Mouse (Mus musculus) stomach, embryonic 14.5 days (tissue): Measurements from ENCODE around the gene Gm17509. TPM values are rescaled to one million over a fixed set of nuclear protein-coding genes. Genes with fewer than 3 reads are reported as not detected.

ENCODE experiments used
- ATAC-seq: fragments of 200-750 bp; cut with Nextera tagmentation; 2 replicates; pipeline ENCODE4 v1.8.0; 2017; ENCODE audit warnings: low read depth, moderate TSS enrichment; ENCODE audit not compliant: insufficient number of reproducible peaks, insufficient read depth, low FRiP score
- H3K27ac ChIP-seq: fragments of 300-500 bp; sonication (generic); 2 replicates; pipeline ENCODE4 v1.5.1; 2014; ENCODE audit warnings: mild to moderate bottlenecking, low read length, moderate library complexity, mixed read lengths
- H3K27me3 ChIP-seq: fragments of 300-500 bp; sonication (generic); 2 replicates; pipeline ENCODE4 v1.6.1; 2014; ENCODE audit warnings: low read length, control low read depth, mixed read lengths; ENCODE audit not compliant: control insufficient read depth, insufficient read depth
- H3K36me3 ChIP-seq: fragments of 300-500 bp; sonication (generic); 2 replicates; pipeline ENCODE4 v1.6.1; 2014; ENCODE audit warnings: mild to moderate bottlenecking, control low read depth, low read length, moderate library complexity, mixed read lengths; ENCODE audit not compliant: control insufficient read depth, insufficient read depth
- H3K4me1 ChIP-seq: fragments of 300-500 bp; sonication (generic); 2 replicates; pipeline ENCODE4 v1.6.1; 2014; ENCODE audit warnings: low read length, control low read depth, mixed read lengths; ENCODE audit not compliant: control insufficient read depth, insufficient read depth
- H3K4me2 ChIP-seq: fragments of 300-500 bp; sonication (generic); replicated peaks from 2 replicates; pipeline ENCODE4 v1.6.1; 2014; ENCODE audit warnings: low read depth, low read length, control low read depth
- H3K4me3 ChIP-seq: fragments of 300-500 bp; sonication (generic); 2 replicates; pipeline ENCODE4 v1.5.1; 2014; ENCODE audit warnings: low read depth, low read length, control low read depth
- H3K9ac ChIP-seq: fragments of 300-500 bp; sonication (generic); replicated peaks from 2 replicates; pipeline ENCODE4 v1.6.1; 2014; ENCODE audit warnings: low read depth, mild to moderate bottlenecking, control low read depth, low read length, moderate library complexity, mixed read lengths
- H3K9me3 ChIP-seq: fragments of 300-500 bp; sonication (generic); 2 replicates; pipeline ENCODE4 v1.6.1; 2016; ENCODE audit warnings: low read depth, low read length, control low read depth; ENCODE audit not compliant: control insufficient read depth
- WGBS: fragments of 180-500 bp; shearing (Covaris S2); extraction: QIAGEN DNeasy Blood & Tissue Kit; methylation state at CpG from one replicate; pipeline ENCODE4 v1.1.7; 2014; 5-methylcytosine and 5-hydroxymethylcytosine counted together
- polyA plus RNA-seq: library from polyadenylated mRNA; unstranded; fragments of >200 nt; fragmentation: Nextera tagmentation; extraction: Ambion mirVana; gene quantifications from 2 replicates; pipeline ENCODE4 v1.2.1, GENCODE M21; 2014

Gm17509 gene
- polyA plus RNA-seq = 0.22 TPM in 1 of 2 replicates, not detected in the other

DNA sequence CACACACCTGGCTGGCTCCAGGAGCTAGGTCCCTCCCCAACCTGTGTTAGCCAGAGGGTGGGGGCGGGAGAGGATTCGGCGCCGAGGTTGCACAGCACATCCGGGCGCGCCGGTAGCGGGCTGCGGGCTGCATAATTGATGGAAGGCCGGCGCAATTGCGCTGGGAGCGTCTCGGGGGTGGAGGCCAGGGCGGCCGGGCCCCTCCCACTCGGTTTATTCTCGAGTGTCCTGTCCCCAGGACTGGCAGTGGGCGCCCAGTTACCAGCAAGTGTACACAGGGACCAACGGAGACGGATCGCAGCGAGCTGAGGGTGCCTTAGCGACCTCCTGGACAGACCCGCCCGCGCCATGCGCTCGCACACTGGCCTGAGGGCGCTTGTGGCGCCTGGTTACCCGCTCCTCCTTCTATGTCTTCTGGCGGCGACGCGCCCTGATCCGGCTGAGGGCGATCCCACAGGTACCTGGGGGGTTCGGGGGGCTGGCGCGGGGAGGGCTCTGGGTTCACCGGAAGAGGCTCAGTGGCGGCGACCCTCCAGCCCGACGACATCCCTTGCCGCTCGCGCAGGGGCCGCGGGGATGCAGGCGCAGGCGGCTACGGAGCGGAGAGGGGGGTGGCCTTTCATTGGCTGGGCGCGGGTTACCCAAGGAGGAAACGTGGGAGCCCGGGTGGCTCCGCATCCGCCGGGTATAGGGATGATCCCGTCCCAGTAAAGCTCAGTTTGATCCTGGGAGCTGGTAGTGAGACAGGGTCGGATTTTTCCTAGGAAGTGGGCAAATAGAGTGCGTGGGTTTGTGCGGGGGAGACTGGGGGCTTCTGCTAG is at the start of gene Gm17509:
TSS of gene Gm17509 (minus strand) at position 575 of the 821 bp plus-strand sequence.
- no peak within 1 kb of the TSS for H3K27ac ChIP-seq

DNA sequence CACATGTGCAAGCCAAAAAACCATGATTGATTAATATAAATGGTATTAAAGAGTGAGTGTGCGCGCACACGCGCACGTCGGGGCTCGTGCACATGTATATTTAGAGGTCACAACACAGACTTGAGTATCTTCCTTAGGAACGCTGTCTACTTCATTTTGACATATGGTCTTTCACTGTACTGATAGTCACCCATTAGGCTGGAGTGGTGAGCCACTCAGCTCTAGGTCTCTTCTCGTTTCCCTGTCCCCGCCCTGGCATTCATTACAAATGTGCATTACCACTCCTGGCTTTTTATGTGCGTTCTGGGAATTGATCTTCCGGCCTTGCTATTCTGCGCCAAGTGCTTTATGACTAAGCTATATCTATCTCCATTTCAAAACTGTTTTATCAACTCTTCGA is 47.1 kb upstream of the Gm17509 start:
- Histone ChIP-seq H3K9me3 (no peaks in the 10 kb centered on the region), H3K4me1 (no peaks in the 10 kb centered on the region), H3K4me3 (no peak overlapping the region), H3K4me2 (no peak overlapping the region), H3K9ac (no peak overlapping the region), H3K36me3 (no peaks in the 10 kb centered on the region), H3K27ac (no peak overlapping the region), H3K27me3 (no peaks in the 10 kb centered on the region)
- ATAC-seq = no peak
- 91% methylated on average over 14 of the region's 14 CpGs for WGBS

More for the DNA sequence above, at the start of gene Gm17509:
- Histone ChIP-seq H3K9me3 (no peaks in the 10 kb centered on the region), H3K9ac (peak within 1 kb of the TSS; percentile 32), H3K27me3 (0 out of 2 replicates have a peak, but pooled peaks cover 2% of the 10 kb centered on the region), H3K4me3 (peak within 1 kb of the TSS; percentile 76), H3K4me1 (no peaks in the 10 kb centered on the region), H3K4me2 (peak within 1 kb of the TSS; percentile 87), H3K36me3 (no peaks in the 10 kb centered on the region)
- WGBS = under 1% methylated on average over 67 of the region's 67 CpGs
- ATAC-seq = peak; percentile 77

DNA sequence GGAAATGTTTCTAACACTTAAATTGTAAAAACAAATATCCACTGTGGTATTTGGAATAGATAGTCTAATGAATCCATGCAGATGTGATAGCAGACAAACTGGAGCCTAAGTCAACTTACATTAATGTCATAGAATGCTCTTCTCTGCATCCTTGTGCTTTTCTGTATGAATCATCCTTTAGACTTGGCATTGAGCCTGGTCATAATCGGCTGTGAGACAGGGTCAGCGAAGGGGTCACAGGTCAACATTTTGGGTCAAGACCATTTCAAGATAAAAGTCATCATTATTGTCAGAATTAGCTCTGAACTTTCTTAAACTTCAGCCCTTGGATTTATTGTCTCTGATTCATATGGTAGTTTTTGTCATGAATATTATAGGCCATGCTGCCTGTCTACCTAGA is 45.3 kb upstream of the Gm17509 start:
- H3K4me1 ChIP-seq = no peaks in the 10 kb centered on the region
- ATAC-seq = no peak
- 65% methylated on average over 2 of the region's 2 CpGs for WGBS

DNA sequence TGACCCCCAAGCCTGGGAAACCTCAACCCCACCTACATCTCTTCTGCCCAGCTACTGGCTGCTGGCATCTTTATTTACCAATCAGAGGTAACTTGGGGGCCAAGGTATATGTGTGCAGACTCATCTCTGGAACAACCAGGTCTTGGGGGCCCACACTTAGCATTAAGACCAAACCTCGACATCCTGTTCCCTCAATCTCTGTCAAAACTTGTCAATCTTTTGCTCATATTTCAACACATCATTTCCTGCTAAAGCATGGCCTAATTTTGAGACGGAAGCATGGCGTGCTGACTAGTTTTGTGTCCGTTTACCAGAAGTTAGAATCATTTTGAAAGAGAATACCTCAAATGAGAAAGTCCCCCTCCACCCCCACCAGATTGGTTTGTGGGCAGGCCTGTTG is 39.8 kb upstream of the Gm17509 start:
- Histone ChIP-seq H3K27me3 (no peaks in the 10 kb centered on the region), H3K9ac (no peak overlapping the region), H3K4me2 (no peak overlapping the region), H3K4me3 (no peak overlapping the region), H3K9me3 (no peaks in the 10 kb centered on the region), H3K36me3 (no peaks in the 10 kb centered on the region), H3K4me1 (no peaks in the 10 kb centered on the region), H3K27ac (no peak overlapping the region)
- no peak for ATAC-seq
- WGBS = 88% methylated on average over 4 of the region's 4 CpGs

More for the DNA sequence above, 45.3 kb upstream of the Gm17509 start:
- no peak overlapping the region for H3K4me3 ChIP-seq
- H3K27me3 ChIP-seq = no peaks in the 10 kb centered on the region
- H3K4me2 ChIP-seq = no peak overlapping the region
- no peak overlapping the region for H3K27ac ChIP-seq
- H3K36me3 ChIP-seq = no peaks in the 10 kb centered on the region
- H3K9me3 ChIP-seq = no peaks in the 10 kb centered on the region
- no peak overlapping the region for H3K9ac ChIP-seq

DNA sequence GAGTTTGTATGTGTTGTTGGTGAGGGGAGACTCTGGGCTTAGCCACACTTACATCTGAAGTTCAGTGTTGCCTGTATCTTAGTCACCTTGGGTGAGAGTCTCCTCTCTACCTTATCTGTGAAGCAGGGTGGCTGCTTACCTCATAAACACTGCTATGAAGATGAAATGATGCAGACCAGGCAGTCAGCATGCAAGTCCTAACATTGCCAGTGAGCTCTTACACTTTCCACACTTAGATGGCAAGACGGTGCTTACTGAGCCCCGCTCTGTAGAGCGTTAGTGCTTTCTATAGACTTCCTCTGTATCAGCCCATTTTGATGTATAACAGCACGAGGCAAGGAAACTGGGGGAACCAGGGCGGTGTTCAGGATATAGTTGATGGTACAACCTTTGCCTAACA is 21.7 kb upstream of the Gm17509 start:
- Histone ChIP-seq H3K9me3 (no peaks in the 10 kb centered on the region), H3K27me3 (no peaks in the 10 kb centered on the region), H3K27ac (no peak overlapping the region), H3K4me1 (no peaks in the 10 kb centered on the region), H3K4me3 (no peak overlapping the region), H3K9ac (no peak overlapping the region), H3K4me2 (no peak overlapping the region), H3K36me3 (no peaks in the 10 kb centered on the region)
- WGBS = 81% methylated on average over 5 of the region's 5 CpGs
- ATAC-seq = no peak

DNA sequence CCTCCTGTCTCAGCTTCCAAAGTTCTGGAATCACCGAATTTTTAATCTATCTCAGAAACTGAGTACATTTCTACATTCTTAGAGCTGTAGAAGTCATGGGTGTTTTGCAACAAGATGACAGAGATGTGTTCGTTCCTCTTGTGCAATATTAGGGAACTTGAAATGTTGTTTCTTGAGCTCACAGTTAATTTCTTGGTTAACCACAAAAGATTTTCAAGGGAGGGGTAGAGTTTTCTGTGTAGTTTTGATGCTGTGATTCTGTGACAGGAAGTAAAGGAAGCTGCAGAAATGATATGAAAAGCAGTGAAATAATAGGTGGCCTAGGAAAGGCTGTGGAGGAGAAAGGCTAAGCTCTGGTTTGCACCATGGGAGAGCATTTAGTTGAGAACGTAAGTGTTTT is 21.2 kb upstream of the Gm17509 start:
- Histone ChIP-seq H3K4me3 (no peak overlapping the region), H3K9me3 (no peaks in the 10 kb centered on the region), H3K36me3 (no peaks in the 10 kb centered on the region), H3K27me3 (no peaks in the 10 kb centered on the region), H3K4me1 (no peaks in the 10 kb centered on the region), H3K9ac (no peak overlapping the region), H3K27ac (no peak overlapping the region), H3K4me2 (no peak overlapping the region)
- 88% methylated on average over 3 of the region's 3 CpGs for WGBS
- ATAC-seq = no peak

DNA sequence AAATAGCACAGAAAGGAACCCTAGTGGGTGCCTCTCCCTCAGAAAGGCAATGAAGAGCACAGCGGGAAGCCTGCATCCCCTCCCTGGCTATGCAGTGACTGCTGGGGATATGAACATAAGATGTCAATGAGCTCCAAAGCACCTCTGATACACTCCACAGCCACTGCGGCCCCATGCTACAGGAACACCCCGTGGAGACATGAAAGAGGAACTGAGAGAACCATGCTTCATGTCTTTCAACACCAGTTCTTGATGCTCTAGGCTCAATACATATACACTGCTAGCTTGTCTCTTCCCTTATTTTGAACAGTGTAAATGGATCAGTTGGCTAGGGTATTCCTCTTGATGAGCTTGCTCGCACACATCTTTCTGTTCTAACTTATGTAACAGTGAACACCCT is 16.2 kb upstream of the Gm17509 start:
- no peak for ATAC-seq
- Histone ChIP-seq H3K27ac (no peak overlapping the region), H3K4me3 (no peak overlapping the region), H3K4me2 (no peak overlapping the region), H3K9me3 (no peaks in the 10 kb centered on the region), H3K4me1 (peaks cover 7% of the 10 kb centered on the region), H3K9ac (no peak overlapping the region), H3K36me3 (no peaks in the 10 kb centered on the region), H3K27me3 (no peaks in the 10 kb centered on the region)
- 91% methylated on average over 4 of the region's 4 CpGs for WGBS

DNA sequence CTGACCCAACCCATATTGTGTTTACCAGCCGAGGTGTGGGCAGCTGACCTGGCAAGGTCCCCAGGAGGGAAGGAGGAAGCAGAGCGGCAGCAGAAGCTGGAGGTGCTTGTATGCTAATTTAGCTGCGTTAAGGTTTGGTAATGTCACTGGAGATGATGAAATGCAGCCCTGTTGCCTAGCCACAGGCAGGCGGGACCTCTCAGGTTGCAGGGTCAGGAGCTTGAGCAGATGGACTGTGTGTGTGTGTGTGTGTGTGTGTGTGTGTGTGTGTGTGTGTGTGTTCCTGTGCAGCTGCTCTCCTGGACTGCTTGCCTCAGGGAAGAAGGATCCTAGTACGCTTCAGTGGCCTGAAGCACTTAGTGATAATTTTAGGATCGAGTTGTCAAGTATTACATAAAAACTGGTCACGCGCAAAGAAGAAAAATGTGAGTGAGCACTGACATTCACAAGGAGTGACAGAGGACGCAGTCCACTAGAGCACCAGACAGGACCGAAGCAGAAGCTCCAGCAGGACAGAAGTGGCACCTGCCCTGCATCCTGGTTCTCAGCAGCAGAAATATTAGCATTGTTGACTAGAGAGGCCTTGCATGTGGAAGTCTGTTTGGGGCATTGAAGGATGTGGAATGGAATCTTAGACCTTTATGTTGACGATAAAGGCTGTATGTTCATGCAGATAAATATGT is 14.8 kb upstream of the Gm17509 start:
- WGBS = 31% methylated on average over 11 of the region's 11 CpGs
- no peaks in the 10 kb centered on the region for H3K9me3 ChIP-seq
- no peaks in the 10 kb centered on the region for H3K36me3 ChIP-seq
- H3K27ac ChIP-seq = no peak overlapping the region; the same call in 1 of the 2 replicates
- no peak overlapping the region for H3K4me2 ChIP-seq
- no peak overlapping the region for H3K4me3 ChIP-seq
- no peaks in the 10 kb centered on the region for H3K27me3 ChIP-seq
- peaks cover 7% of the 10 kb centered on the region for H3K4me1 ChIP-seq
- peak; percentile 64; the same call in 1 of the 2 replicates for ATAC-seq
- H3K9ac ChIP-seq = no peak overlapping the region
